In genomic region chr13:112024667-112025585, GRCm38 (mm10) we compare ENCODE assay signal across 11 mouse cellular contexts.
A peak's percentile ranks its signal among the peaks of the same experiment; 100 is the strongest.
DNase-seq lines count a peak whose midpoint lies in the region; ATAC-seq and TF ChIP-seq lines count a peak whose summit lies in the region.
"Had no signal": no experiment of that assay in that cellular context is flagged by ENCODE, and none has a peak within 500 bp of the region (broad histone marks: within the 10 kb centered on the region; RNA-seq: fewer than 3 reads in every experiment).

No protein-coding gene starts in this region.

- ATAC-seq in heart, embryonic 15.5 days (replicated peaks; ENCODE audit: insufficient number of reproducible peaks, insufficient read depth, low FRiP score, low read depth), result no peak
- 0 out of 2 replicates have a peak, but pooled peaks have one; percentile 34 for ATAC-seq in G1E (ENCODE audit: extremely low read depth, insufficient number of reproducible peaks, low FRiP score, poor library complexity, severe bottlenecking)
- peak; percentile 83 for ATAC-seq in erythroblast, adult 5-6 weeks (replicated peaks; ENCODE audit: low FRiP score, poor library complexity, severe bottlenecking)

- H3K4me1 ChIP-seq in heart, embryonic 15.5 days (replicated peaks), result peaks cover 5% of the 10 kb centered on the region; the same call in 1 of the 2 replicates
- no peaks in the 10 kb centered on the region for H3K4me1 ChIP-seq in G1E (ENCODE audit: insufficient read depth, low read depth, low read length)

- no peak overlapping the region for H3K9ac ChIP-seq in heart, embryonic 15.5 days
- H3K9ac ChIP-seq: embryonic facial prominence, embryonic 12.5 days had no signal

- no peak for TF ChIP-seq CTCF in G1E (IDR thresholded peaks at IDR 0.05; ENCODE audit: low read depth, low read length)

- H3K9me3 ChIP-seq in heart, embryonic 15.5 days (replicated peaks), result no peaks in the 10 kb centered on the region
- H3K9me3 ChIP-seq in G1E (replicated peaks), result no peaks in the 10 kb centered on the region
- H3K9me3 ChIP-seq: embryonic facial prominence, embryonic 12.5 days had no signal

- H3K4me3 ChIP-seq in heart, embryonic 15.5 days, result no peak overlapping the region
- no peak overlapping the region for H3K4me3 ChIP-seq in G1E (ENCODE audit: low read depth, low read length)
- H3K4me3 ChIP-seq: embryonic facial prominence, embryonic 12.5 days had no signal

- 79% methylated on average over 15 of the region's 15 CpGs for WGBS in heart, embryonic 15.5 days

- no peak for DNase-seq in heart, adult 8-10 months (ENCODE audit: low spot score)
- no peak for DNase-seq in G1E (ENCODE audit: low spot score)
- DNase-seq in lung, postnatal 10 days, result peak; percentile 59
- DNase-seq in T-cell, adult 2 months (ENCODE audit: low spot score), result no peak
- no peak for DNase-seq in thymus, adult 18-20 months
- no peak for DNase-seq in cerebellum, postnatal 10 days
- DNase-seq: cerebellum, adult 8-10 months; kidney, adult 8-10 months had no signal

- no peaks in the 10 kb centered on the region for H3K36me3 ChIP-seq in heart, embryonic 15.5 days
- H3K36me3 ChIP-seq in G1E (replicated peaks), result no peaks in the 10 kb centered on the region
- H3K36me3 ChIP-seq: embryonic facial prominence, embryonic 12.5 days had no signal

- no peaks in the 10 kb centered on the region for H3K27me3 ChIP-seq in heart, embryonic 15.5 days
- H3K27me3 ChIP-seq in G1E (ENCODE audit: insufficient read depth, low read length), result peaks cover 18% of the 10 kb centered on the region
- H3K27me3 ChIP-seq: embryonic facial prominence, embryonic 12.5 days had no signal

- peak overlapping the region; percentile 16; the same call in 1 of the 2 replicates for H3K27ac ChIP-seq in heart, embryonic 15.5 days
- H3K27ac ChIP-seq: embryonic facial prominence, embryonic 12.5 days had no signal

- H3K4me2 ChIP-seq in heart, embryonic 15.5 days, result no peak overlapping the region
- H3K4me2 ChIP-seq: embryonic facial prominence, embryonic 12.5 days had no signal
